Mouse (Mus musculus) ES-Bruce4 (cell line): Measurements from ENCODE around the gene Zdhhc8.

Experiments
- CTCF ChIP-seq: IDR thresholded peaks from one replicate; pipeline ENCODE4 v1.8.1; 2011; ENCODE audit warnings: low read depth, low read length
- EP300 ChIP-seq: IDR thresholded peaks from 2 replicates; pipeline ENCODE4 v1.6.1; 2011; ENCODE audit warnings: low read depth, low read length; ENCODE audit not compliant: insufficient read depth
- POLR2A ChIP-seq: IDR thresholded peaks from one replicate; pipeline ENCODE4 v1.8.1; 2011; ENCODE audit warnings: low read length; ENCODE audit not compliant: insufficient read depth

DNA sequence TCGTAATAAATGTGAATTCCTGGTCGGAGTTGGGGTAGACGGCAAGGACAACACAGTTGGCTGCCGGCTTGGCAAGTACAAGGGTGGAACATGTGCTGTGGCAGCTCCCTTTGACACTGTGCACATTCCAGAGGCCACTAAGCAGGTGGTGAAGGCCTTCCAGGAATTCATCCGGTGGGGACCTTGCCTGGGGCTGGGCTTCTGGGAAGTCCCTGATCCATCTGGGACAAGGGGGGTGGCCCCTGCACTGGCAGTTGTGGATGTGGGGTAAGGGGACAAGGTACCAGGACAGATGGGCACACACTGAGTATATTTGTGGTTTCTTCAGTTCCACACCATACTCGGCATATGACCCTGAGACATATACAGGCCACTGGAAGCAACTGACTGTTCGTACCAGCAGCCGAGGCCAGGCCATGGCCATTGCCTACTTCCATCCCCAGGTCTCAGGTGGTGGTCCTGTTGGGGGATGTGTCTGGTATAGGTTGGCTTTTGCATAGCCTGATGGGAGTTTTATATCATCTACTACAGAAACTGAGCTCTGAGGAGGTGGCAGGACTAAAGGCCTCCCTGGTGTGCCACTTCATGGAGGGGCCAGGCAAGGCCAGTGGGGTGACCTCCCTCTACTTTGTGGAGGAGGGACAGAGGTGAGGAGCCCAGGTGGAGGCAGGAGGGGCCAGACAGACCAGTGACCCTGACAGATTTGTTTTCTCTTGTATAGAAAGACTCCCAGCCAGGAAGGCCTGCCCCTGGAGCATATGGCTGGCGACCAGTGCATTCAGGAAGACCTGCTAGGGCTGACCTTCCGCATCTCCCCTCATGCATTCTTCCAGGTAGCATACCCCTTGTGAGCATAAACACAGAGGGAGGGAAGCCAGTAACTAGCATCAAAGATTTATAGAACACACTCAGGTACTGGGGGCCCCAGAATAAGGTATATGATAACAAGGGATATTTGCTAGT is 16.2 kb upstream of the Zdhhc8 start:
- TF ChIP-seq CTCF (no peak), EP300 (no peak), POLR2A (no peak)
